9 mouse cellular contexts compared by ENCODE assay signal in genomic region chr2:166339427-166339826, GRCm38 (mm10).
DNase-seq lines count a peak whose midpoint lies in the region; ATAC-seq and TF ChIP-seq lines count a peak whose summit lies in the region.
"Had no signal": no experiment of that assay in that cellular context is flagged by ENCODE, and none has a peak within 500 bp of the region (broad histone marks: within the 10 kb centered on the region; RNA-seq: fewer than 3 reads in every experiment).

No protein-coding gene starts in this region.

- no peak overlapping the region for H3K4me3 ChIP-seq in lung, adult 2 months (replicated peaks; ENCODE audit: extremely low read depth, low read depth, low read length)
- H3K4me3 ChIP-seq in MEL (ENCODE audit: control insufficient read depth in 1 of 2, insufficient read depth in 1 of 2, low read depth in 2 of 2, low read length in 2 of 2) = no peak overlapping the region
- no peak overlapping the region for H3K4me3 ChIP-seq in embryonic facial prominence, embryonic 14.5 days (ENCODE audit: low read depth, low read length)
- H3K4me3 ChIP-seq in stomach, embryonic 15.5 days (replicated peaks) = no peak overlapping the region
- no peak overlapping the region for H3K4me3 ChIP-seq in hindbrain, embryonic 16.5 days (ENCODE audit: low read length)

- no peak overlapping the region for H3K4me2 ChIP-seq in embryonic facial prominence, embryonic 14.5 days (ENCODE audit: low read depth, low read length)
- no peak overlapping the region for H3K4me2 ChIP-seq in stomach, embryonic 15.5 days
- H3K4me2 ChIP-seq in hindbrain, embryonic 16.5 days (ENCODE audit: low read length) = no peak overlapping the region
- H3K4me2 ChIP-seq: heart, embryonic 11.5 days had no signal

- no peak overlapping the region for H3K9ac ChIP-seq in MEL (ENCODE audit: control insufficient read depth, low read depth, low read length, poor library complexity, severe bottlenecking)
- H3K9ac ChIP-seq in embryonic facial prominence, embryonic 14.5 days (ENCODE audit: low read depth, low read length) = no peak overlapping the region
- H3K9ac ChIP-seq in stomach, embryonic 15.5 days = no peak overlapping the region
- H3K9ac ChIP-seq in hindbrain, embryonic 16.5 days (ENCODE audit: low read depth, low read length) = no peak overlapping the region

- peak; percentile 32 for TF ChIP-seq CTCF in lung, adult 2 months (IDR thresholded peaks at IDR 0.05; ENCODE audit: insufficient read depth, low read length)
- TF ChIP-seq CTCF in MEL (IDR thresholded peaks at IDR 0.05 in 2 of 3, conservative IDR thresholded peaks at IDR 0.05 in 1 of 3; ENCODE audit: control insufficient read depth in 1 of 3, insufficient read depth in 1 of 3, low read depth in 2 of 3, low read length in 3 of 3, poor library complexity in 1 of 3, severe bottlenecking in 1 of 3) = peak; percentile 5 to 22 (median 18); a peak in 3 of 6 replicates

- TF ChIP-seq EP300 in MEL (IDR thresholded peaks at IDR 0.05; ENCODE audit: low read depth in 1 of 2, low read length in 2 of 2) = no peak

- no peak for ATAC-seq in embryonic facial prominence, embryonic 14.5 days (ENCODE audit: low read depth)
- no peak for ATAC-seq in stomach, embryonic 15.5 days (ENCODE audit: insufficient read depth, low FRiP score, low read depth)
- ATAC-seq in hindbrain, embryonic 16.5 days = no peak

- no peak for TF ChIP-seq POLR2A in lung, adult 2 months (IDR thresholded peaks at IDR 0.05; ENCODE audit: borderline replicate concordance, extremely low read depth, low read depth, low read length)
- no peak for TF ChIP-seq POLR2A in MEL (IDR thresholded peaks at IDR 0.05; ENCODE audit: control insufficient read depth in 1 of 2, insufficient read depth in 1 of 2, low read depth in 1 of 2, low read length in 2 of 2, poor library complexity in 1 of 2)

- H3K36me3 ChIP-seq in MEL (ENCODE audit: control insufficient read depth in 1 of 2, insufficient read depth in 2 of 2, low read length in 2 of 2) = no peaks in the 10 kb centered on the region
- no peaks in the 10 kb centered on the region for H3K36me3 ChIP-seq in embryonic facial prominence, embryonic 14.5 days (ENCODE audit: control insufficient read depth, insufficient read depth, low read length)
- H3K36me3 ChIP-seq in stomach, embryonic 15.5 days = no peaks in the 10 kb centered on the region
- H3K36me3 ChIP-seq in hindbrain, embryonic 16.5 days (ENCODE audit: control insufficient read depth, insufficient read depth, low read length) = no peaks in the 10 kb centered on the region

- DNase-seq in lung, adult 2 months = no peak
- no peak for DNase-seq in lung, postnatal 10 days
- no peak for DNase-seq in MEL (ENCODE audit: low read depth, low spot score)
- no peak for DNase-seq in embryonic facial prominence, embryonic 14.5 days (ENCODE audit: low spot score)
- no peak for DNase-seq in layer of hippocampus, adult 18-20 months (ENCODE audit: low spot score in 2 of 2)
- DNase-seq: left cerebral cortex, postnatal 4 days had no signal

- no peak for TF ChIP-seq RAD21 in MEL (IDR thresholded peaks at IDR 0.05; ENCODE audit: low read depth, low read length)

- no peaks in the 10 kb centered on the region for H3K79me2 ChIP-seq in MEL (ENCODE audit: control insufficient read depth, insufficient read depth, low read length, poor library complexity)

- no peaks in the 10 kb centered on the region for H3K9me3 ChIP-seq in MEL (replicated peaks; ENCODE audit: insufficient read depth, low read length)
- H3K9me3 ChIP-seq in embryonic facial prominence, embryonic 14.5 days (ENCODE audit: control insufficient read depth, low read length) = no peaks in the 10 kb centered on the region
- H3K9me3 ChIP-seq in stomach, embryonic 15.5 days = no peaks in the 10 kb centered on the region
- H3K9me3 ChIP-seq in hindbrain, embryonic 16.5 days (ENCODE audit: control insufficient read depth, low read length) = no peaks in the 10 kb centered on the region

- no peak overlapping the region for H3K27ac ChIP-seq in MEL (ENCODE audit: control insufficient read depth, low read depth, low read length)
- peak overlapping the region; percentile 49; the same call in 1 of the 2 replicates for H3K27ac ChIP-seq in embryonic facial prominence, embryonic 14.5 days (replicated peaks; ENCODE audit: low read depth, low read length)
- H3K27ac ChIP-seq in stomach, embryonic 15.5 days = peak overlapping the region; percentile 86
- H3K27ac ChIP-seq in hindbrain, embryonic 16.5 days (ENCODE audit: low read depth, low read length) = no peak overlapping the region

- H3K4me1 ChIP-seq in lung, adult 2 months (ENCODE audit: control insufficient read depth, insufficient read depth, low read length) = no peaks in the 10 kb centered on the region
- no peaks in the 10 kb centered on the region for H3K4me1 ChIP-seq in MEL (ENCODE audit: control insufficient read depth in 1 of 2, insufficient read depth in 2 of 2, low read length in 2 of 2)
- H3K4me1 ChIP-seq in embryonic facial prominence, embryonic 14.5 days (ENCODE audit: control insufficient read depth, insufficient read depth, low read length) = peaks cover 35% of the 10 kb centered on the region
- H3K4me1 ChIP-seq in stomach, embryonic 15.5 days = peaks cover 17% of the 10 kb centered on the region
- peaks cover 9% of the 10 kb centered on the region for H3K4me1 ChIP-seq in hindbrain, embryonic 16.5 days (ENCODE audit: control insufficient read depth, insufficient read depth, low read depth, low read length)

- 76% methylated on average over 5 of the region's 5 CpGs for WGBS in lung, adult 2 months
- WGBS in embryonic facial prominence, embryonic 14.5 days = 81% methylated on average over 5 of the region's 5 CpGs
- WGBS in stomach, embryonic 15.5 days = 81% methylated on average over 5 of the region's 5 CpGs
- WGBS in hindbrain, embryonic 16.5 days = 84% methylated on average over 5 of the region's 5 CpGs

- H3K27me3 ChIP-seq in MEL (ENCODE audit: control insufficient read depth in 1 of 2, insufficient read depth in 2 of 2, low read length in 2 of 2) = no peaks in the 10 kb centered on the region
- H3K27me3 ChIP-seq in embryonic facial prominence, embryonic 14.5 days (replicated peaks; ENCODE audit: control insufficient read depth, insufficient read depth, low read length) = no peaks in the 10 kb centered on the region
- H3K27me3 ChIP-seq in stomach, embryonic 15.5 days (replicated peaks) = no peaks in the 10 kb centered on the region
- peaks cover 2% of the 10 kb centered on the region for H3K27me3 ChIP-seq in hindbrain, embryonic 16.5 days (replicated peaks; ENCODE audit: control insufficient read depth, insufficient read depth, low read length)

TF ChIP-seq in MEL, 35 proteins besides CTCF, POLR2A, EP300 and RAD21:
- no peak for TF ChIP-seq MEF2A (IDR thresholded peaks at IDR 0.05; ENCODE audit: extremely low read depth, insufficient replicate concordance, low read depth, low read length, poor library complexity, severe bottlenecking)
- no peak for TF ChIP-seq UBTF (IDR thresholded peaks at IDR 0.05; ENCODE audit: borderline replicate concordance, insufficient read depth, low read depth, low read length)
- no peak for TF ChIP-seq ZKSCAN1 (IDR thresholded peaks at IDR 0.05; ENCODE audit: low read depth, low read length)
- no peak for TF ChIP-seq RCOR1 (IDR thresholded peaks at IDR 0.05; ENCODE audit: low read depth, low read length)
- TF ChIP-seq MXI1 (IDR thresholded peaks at IDR 0.05; ENCODE audit: low read depth, low read length) = no peak
- TF ChIP-seq MYC (IDR thresholded peaks at IDR 0.05; ENCODE audit: low read depth, low read length) = no peak
- TF ChIP-seq KAT2A (conservative IDR thresholded peaks at IDR 0.05; ENCODE audit: low read depth, low read length) = no peak
- TF ChIP-seq POLR2AphosphoS5 (IDR thresholded peaks at IDR 0.05; ENCODE audit: borderline replicate concordance, low read depth, low read length) = no peak
- no peak for TF ChIP-seq MYB (IDR thresholded peaks at IDR 0.05; ENCODE audit: low read depth, low read length)
- no peak for TF ChIP-seq SIN3A (IDR thresholded peaks at IDR 0.05; ENCODE audit: low read length)

Comparison
In these comparisons a context has a peak if more than half of its experiments do, and no peak if none do; other contexts are left out.
1. H3K27ac ChIP-seq: peak in embryonic facial prominence, embryonic 14.5 days (single experiment) and stomach, embryonic 15.5 days (single experiment); none in MEL (single experiment) and hindbrain, embryonic 16.5 days (single experiment).